Mouse (Mus musculus): Measurements from ENCODE around the gene Palm2.

DNA sequence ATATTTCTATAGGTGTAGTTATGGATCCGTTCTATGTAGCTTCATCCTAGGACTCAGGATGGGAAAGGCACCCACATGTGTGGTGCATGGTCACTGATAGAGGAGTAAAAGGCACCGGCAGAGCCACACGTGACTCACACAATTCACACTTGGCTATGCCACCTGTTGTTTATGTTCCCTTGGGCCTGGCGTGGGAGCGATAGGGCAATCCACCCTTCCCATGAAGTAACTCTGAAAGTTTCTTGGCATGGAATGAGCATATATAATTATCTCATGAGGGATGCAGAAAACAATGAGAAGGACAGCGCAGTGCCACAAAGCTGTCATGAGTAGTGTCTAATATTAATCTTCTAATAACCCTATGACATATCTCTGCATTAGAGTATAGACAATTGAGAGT is 296.0 kb downstream of the Palm2 start:
- TF ChIP-seq CTCF (IDR thresholded peaks at IDR 0.05; ENCODE audit: low read depth): no peak
- no peak for TF ChIP-seq EP300 (IDR thresholded peaks at IDR 0.05; ENCODE audit: low read depth)

All from liver, embryonic 14.5 days (tissue).